Mouse (Mus musculus) lung, adult 18-20 months (tissue): ENCODE results near the gene Gm20388.

ENCODE experiments used
- DNase-seq, 2 experiments: peaks; one replicate each; pipeline ENCODE4 v3.0.0; 2022; ENCODE audit warnings: mixed read lengths in 2 of 2

Gm20388 gene

DNA sequence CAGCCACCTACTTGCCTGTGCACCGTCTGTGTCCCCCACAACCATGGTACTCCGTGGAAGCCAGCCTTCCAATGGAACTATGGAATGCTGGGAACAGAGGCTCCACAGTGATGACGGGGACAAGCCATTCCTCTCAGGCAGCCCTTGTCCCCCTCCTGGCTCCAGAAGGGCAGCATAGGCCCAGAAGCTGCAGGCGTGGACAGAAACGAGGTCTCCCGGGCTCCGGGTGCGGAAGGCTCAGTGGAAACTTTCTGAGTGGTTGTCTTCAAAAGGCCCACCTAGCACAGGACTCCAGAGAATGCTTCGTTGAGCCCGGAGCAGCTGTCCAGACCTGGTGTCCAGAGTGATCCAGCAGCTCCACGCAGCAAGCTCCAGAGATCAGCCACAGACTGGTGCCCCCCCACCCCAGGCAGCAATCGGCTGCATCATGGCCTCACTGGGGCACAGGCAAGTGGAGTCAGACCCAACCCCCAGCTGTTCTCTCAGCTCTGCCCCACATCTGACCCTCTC is 1633.7 kb downstream of the Gm20388 start, which contains the start of gene 1700018B08Rik:
Gene 1700018B08Rik, minus strand, starts transcription at position 45 of the 510 bp plus-strand sequence.
- DNase-seq = no peak

DNA sequence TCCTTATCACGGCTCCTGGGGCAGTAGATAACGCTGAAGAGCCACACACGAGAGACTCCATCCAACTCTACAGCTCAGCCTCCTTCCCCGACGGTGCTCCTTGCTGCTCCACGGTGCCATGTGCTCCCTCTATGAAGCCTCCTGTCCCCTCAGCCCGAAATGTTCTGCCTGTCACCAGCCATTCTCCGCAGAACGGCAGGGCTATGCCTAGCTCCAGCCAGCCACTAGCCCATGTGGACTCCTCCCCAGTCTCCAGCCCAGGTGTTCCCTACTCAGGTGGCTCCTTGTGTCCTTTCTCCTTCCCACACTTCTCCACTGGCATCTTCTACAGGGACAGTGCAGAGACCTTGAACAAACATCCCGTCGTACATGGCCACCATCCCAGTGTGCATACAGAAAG is 1634.3 kb downstream of the Gm20388 start:
- no peak for DNase-seq

DNA sequence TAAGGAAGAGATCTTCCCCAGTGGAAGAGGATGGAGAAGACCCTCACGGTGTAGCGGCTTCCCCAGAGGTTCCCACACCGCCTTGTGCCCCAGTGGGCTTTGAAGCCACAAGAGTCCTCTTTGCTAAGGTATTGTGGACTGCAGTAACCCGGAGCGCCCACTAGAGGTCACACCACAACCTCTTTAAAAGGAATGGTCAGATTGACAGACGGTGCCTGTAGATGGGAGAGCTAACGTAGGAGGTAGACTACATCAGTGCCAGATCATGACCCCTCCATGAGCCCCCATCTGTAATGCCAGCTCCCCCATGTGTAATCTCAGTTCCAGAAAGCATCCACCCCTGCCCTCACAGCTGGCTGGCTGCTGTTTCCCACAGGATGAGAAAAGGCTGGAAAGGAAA is 1636.5 kb downstream of the Gm20388 start:
- DNase-seq = peak; percentile 77 to 78

DNA sequence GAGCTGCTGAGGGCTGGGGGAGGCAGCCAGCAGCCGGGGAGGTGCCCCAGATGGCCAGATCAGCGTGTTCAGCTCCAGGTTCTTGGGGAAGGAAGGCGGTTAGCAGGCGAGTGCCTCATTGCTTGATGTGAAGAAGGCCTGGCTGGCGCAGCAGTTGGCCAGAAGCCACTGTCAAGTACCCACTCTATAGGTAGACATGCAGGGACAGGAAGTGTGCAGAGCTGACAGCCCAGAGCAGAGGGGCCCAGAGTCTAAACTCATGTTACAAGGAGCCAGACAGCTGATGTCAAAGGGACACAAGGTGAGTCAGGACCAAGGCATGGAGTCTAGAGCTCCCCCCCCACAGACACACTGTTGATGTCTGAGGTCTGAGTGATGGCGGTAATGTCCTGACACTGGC is 1639.4 kb downstream of the Gm20388 start:
- peak in 1 of 2 experiments; percentile 51 for DNase-seq

DNA sequence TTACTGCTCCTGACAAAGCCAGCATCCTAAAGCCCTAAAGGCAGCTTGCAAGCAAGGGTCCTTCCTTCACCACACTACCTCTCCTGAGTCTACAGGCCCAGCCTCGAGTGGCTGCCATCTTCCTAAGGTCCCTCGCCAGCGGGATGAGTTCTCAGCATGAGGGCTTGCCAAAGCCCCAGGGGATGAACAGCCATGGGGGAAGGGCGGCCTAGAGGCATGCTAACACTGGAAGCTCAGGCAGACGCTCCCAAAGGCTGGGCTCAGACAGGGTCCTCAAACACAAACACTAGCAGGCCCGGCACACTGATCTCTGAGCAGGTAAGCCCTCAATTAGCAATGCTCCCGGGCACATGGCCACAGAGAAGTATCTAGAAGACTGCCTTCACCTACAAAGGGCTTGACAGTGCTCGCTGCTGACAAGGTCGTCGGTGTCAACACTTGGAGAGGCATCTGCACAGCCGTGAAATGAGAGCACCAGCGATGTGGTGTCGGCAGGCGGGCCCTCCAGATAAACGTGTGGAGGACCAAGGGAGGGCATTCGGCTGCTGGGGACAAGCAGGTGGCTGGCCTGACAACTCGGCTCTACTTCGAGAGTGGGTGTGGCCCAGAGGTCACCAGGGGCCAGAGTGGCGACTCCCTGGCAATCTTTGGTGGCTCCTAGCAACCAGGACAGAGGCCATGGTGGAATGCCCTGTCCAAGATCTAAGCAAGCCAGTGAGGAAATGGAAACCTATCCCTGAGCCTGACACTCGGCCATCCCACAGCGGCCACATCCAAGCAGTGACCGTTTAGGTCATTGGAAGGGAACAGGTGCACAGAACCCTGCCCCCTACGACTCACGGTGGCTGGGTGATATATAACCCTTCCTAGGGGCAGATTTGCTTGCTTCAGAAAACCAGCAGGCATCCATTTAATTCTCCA is 1640.7 kb downstream of the Gm20388 start:
- peak in 1 of 2 experiments; percentile 33 for DNase-seq

DNA sequence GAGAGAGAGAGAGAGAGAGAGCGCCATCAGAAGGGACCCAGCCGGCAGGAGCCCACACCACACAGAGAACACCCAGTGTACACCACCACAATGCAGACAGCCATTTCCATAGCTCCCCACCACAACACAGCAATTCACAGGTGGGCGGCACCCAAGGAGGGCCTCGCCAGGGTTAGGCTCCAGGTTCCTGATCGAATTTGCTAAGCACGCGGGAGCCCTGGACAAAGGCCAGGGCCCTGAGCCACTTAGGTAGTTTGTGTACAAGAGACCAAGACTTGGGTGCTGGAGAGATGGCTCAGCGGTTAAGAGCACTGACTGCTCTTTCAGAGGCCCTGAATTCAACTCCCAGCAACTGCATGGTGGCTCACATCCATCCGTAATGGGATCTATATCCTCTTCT is 1641.9 kb downstream of the Gm20388 start:
- DNase-seq = peak; percentile 36 to 50

DNA sequence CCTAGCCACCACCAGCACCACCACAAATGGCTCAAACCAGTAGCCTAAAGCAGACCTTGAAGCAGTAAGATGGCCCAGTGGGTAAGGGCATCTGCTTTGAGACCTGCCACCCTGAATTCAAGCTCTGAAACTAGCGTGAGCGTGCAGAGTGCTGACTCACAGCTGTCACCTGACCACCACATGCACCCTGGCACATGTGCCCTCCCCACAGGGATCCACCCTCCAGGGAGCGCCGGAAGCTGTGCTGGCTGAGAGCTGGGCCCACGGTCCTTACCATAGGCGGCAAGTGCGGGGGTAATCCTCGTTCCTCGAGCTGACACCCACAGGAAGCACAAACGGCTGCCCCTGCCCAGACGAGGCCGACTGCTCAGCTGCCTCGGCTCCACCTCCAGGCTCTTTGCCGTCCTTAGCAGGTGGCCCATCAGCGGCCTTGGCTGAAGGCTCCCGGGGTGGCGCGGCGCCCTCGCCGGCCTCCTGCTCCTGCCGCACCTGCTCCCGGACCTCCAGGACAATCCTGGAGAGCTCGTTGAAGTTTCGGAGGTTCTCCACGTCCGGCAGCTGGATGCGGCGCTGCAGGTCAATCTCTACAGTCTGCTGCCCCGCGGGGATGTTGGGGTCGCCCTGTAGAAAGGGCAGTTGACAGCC is 1643.3 kb downstream of the Gm20388 start:
- no peak for DNase-seq

DNA sequence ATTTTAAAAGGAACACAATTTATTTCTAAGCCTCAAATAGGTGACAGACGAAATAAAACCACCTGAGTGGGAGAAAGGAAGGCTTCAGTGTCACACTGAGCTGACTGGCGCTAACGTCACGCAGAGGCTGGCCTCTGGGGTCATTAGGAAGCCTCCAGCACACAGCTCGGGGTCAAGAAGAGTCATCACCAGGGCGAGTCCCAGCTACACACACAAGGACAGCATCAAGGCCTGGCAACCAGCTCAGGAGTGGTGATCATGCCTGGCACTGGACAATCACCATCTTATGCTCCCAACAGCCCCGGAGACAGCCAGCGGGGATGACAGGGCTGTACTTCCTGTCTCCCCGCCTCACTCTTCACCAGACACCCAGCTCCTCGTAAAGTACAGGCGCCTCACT is 1647.1 kb downstream of the Gm20388 start:
- DNase-seq = no peak

DNA sequence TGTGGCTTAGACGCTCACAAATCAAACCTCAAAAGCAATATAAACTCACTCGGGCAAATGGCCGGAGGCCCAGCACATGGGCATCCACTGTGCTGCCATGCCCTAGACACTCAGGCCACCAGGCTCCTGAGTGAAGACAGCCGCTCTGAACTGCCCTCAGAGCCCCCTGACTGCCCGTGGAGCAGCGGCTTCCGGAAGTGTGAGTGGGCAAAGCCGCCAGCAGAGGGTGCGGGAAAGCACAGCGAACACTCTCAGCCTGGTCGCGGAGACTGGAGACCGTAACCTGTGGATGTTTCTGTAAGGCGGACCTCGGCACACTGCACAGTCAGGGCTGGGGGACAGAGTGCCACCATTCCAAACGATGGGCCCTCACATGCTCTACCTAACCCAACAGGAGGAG is 1647.9 kb downstream of the Gm20388 start:
- no peak for DNase-seq

DNA sequence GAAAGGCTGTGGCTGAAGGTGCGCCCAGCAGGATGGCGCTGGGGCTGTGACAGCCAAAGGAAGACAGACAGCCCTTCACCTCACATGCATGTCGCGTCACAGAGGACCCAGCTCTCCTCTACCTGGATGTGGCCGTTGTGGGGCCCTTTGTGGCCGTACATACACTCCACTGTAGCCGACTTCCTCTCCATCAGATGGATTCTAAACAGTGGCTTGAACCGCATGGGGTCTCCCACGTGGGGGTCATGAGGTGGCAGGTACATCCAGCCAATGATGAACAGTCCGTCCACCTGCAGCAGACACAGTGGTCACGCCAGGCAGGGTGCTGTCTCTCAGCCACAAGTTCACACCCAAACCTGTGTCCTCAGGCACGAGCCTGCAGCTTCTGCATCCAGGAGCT is 1649.2 kb downstream of the Gm20388 start:
- DNase-seq = no peak

DNA sequence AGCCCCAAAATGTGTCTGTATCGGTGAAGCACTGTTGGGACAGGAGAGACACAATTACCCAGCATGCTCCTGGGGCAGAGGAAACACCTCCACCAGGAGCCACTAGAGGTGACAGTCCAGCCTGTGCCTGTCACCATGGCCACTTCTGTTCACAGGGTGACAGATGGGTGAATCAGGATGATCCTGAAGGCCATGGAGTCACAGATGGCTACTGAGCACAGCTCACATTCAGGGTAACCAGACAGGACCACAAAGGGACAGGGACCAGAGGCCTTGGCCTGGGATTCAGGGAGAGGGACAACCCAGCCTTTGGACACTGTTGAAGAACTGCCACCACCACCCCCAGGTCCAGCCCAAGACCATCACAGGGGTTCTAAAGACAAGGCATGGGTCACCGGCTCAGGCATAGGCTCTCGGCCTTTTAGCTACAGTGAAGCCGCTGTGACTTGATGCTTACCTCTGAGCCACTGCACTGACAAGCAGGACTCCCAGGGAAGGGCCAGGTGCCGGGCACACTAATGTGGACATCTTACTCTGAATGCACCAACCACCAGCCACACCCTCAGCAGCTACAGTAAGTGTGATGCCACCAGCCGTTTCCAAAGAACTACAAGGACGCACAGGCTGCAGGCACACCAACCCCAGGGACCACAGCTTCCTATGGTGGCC is 1649.9 kb downstream of the Gm20388 start:
- no peak for DNase-seq

DNA sequence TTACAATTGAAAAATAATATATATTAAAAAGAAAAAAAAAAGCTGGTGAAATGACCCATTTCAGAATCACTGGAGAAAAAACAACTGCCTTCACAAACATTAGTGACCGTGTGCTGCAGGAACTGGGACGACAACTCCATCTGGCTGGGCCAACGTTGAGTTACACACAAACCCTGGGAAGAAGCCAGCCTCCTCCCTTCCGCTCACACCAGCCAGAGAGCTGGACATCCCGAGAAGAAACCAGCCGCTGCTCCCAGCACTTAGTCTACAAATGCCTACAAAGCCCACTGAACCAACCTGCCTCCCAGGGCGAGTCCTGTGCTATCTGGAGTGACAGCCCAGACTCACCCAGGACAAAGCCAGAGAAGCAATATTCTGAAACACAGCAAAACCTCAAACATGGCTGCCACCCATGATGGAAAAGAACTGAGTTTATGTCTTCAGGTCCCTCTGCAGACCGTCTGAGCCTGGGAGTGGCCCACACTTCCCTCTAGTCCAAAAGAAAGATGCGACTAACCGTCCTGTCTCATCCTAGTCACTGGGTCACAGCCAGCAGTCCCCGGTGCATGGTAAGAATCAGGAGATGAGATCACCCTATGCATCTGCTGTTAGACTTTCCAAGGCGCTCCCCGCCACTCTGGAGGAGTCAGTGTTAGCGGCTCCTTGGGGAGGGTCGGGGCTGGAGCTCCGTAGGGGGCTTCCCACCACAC is 1651.2 kb downstream of the Gm20388 start:
- peak; percentile 43 to 67 for DNase-seq

DNA sequence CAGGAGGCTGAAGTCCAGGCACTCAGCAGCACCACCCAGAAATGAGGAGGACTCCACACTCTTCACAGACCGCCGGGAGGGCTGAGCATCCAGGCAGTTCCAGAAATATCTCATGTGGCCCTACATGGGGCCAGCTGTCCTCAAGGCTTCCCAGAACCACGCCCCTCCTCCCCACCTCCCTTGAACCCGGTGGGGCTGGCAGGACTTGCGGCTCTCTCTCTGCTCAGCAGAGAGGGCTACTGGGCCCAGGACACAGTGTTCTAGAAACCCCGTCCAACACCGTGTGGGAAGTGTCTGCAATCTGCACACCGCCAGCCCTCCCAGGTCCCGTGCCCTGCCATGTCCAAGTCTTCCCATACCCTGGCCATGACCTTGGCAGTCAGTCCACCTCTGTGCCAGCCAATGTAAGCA is 1652.3 kb downstream of the Gm20388 start:
- peak; percentile 87 to 94 for DNase-seq

DNA sequence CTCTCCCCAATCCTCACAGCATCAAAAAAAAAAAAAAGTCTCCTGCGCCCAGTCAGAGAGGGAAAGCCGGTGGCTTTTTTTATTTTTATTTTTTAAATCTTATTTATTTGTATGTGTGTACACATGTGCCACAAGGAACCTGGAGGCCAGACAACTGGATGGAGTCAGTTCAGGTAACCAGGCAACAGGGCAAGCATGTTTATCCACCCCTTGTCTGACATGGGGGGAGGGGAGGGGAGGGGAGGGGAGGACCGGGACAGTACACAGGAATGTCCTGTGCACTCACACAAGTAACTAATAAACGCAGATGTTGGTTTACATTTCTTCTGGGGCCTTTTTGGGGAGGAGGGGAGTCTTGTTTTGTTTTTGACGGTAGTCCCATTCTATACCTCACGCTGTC is 1653.1 kb downstream of the Gm20388 start:
- DNase-seq = no peak

DNA sequence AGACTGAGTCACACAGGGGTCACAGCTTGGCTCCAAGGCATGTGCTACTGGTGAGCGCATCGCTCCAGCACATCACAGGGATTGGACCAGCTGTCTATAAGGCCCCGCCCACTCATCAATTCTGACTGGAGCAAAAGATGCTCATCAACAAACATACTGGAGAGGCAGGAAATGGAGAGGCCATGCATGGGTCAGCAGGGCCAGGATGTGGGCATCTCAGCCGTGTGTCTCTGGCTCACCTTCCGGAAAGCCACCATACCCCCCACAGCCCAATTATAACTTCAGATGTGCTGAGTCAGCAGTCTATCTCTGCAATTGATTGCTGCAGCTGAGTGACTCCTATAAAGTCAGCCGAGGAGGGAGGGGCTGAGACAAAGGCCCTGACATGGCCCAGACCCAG is 1657.7 kb downstream of the Gm20388 start:
- DNase-seq = no peak

DNA sequence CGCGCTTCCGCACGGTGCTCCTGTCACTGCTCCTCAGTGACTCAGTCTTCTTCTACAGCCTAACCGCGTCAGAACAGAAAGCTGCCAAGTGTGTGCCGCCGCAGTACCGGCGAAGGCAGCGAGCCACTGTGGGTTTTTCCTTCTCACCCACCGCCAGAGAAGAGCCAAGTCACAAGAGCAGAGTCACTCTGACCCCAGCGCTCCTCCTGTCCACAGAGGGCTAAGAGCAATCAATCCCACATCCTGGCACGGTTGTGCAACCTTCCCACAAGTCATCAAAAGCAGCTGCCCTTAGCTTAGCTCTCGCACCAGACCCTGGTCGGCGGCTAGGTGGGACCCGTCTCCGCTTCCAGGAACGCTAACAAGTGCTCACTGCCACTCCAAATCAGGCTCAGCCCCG is 1659.7 kb downstream of the Gm20388 start:
- peak; percentile 83 to 88 for DNase-seq

DNA sequence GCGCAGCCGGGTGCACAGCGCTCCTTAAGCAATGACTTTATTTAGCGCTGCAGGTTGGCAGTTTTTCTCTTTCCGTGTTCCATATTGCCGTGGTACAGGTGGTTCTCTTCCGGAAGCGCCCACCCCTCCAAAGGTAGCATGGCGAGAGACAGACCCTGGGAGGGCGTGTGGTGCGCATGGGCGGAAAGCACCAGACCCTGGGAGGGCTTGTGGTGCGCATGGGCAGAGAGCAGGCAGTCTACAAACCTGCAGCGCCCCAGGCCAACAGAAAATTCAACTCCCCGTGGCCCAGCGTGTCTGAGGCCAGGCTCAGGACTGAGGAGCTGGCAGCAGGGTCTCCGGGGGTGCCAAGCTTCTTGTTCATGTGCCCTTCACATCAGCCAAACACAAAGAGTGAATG is 1660.2 kb downstream of the Gm20388 start:
- DNase-seq = no peak

DNA sequence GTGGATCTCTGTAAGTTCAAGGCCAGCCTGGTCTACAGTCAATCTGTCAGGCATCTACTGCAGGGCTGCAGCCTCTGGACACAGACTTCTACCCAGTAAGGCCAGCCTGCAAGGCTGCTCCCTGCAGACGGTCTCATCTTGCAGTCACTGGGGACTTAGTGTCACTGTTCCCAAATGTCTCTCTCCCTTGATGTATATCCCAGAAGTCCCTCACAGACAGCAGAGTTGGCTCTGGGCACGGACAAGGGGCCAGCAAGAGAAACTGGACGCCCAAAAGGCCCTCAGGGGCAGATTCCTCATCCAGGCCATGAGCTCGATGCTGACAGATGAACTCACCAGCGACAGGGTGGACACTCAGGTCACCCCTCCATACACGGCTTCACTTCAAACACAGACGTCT is 1661.5 kb downstream of the Gm20388 start:
- DNase-seq = no peak

DNA sequence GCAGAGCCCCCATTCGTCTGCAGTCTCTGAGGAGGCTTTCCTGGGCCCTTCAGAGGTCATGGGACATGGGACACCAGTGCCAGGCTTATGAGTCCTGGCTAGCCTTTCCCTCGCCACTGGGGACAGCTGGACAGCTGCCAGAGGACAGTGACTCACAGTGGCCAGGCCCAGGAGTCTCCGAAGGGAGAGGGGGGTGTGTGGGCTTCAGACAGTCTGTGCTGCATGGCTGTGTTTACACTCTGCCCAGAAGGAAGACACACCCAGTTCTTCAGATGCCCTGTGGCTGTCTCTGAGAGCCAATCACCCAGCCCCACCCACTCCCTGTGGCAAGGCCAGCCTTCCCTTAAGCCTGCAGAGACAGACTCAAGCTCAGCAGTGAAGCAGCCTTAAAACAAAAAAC is 1662.6 kb downstream of the Gm20388 start:
- DNase-seq = peak; percentile 81 to 91

DNA sequence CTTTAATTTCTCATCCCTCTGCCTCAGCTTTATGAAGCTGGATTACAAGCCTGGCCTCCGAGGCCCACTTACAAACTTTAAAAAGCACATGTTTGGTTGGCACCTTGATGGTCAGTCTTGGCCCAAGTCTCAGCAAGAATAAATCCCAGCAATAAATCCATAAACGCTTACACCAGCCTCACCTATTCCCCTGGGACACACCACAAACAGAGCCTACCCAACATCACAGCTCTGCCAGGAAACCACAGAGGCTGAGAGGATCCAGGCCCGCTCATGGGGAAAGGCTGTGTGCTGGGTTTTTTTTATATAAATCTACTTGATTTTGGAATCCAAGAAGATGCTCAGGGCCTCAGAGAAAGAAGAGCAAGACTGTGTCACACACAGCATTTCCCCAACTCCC is 1665.0 kb downstream of the Gm20388 start:
- DNase-seq = no peak

DNA sequence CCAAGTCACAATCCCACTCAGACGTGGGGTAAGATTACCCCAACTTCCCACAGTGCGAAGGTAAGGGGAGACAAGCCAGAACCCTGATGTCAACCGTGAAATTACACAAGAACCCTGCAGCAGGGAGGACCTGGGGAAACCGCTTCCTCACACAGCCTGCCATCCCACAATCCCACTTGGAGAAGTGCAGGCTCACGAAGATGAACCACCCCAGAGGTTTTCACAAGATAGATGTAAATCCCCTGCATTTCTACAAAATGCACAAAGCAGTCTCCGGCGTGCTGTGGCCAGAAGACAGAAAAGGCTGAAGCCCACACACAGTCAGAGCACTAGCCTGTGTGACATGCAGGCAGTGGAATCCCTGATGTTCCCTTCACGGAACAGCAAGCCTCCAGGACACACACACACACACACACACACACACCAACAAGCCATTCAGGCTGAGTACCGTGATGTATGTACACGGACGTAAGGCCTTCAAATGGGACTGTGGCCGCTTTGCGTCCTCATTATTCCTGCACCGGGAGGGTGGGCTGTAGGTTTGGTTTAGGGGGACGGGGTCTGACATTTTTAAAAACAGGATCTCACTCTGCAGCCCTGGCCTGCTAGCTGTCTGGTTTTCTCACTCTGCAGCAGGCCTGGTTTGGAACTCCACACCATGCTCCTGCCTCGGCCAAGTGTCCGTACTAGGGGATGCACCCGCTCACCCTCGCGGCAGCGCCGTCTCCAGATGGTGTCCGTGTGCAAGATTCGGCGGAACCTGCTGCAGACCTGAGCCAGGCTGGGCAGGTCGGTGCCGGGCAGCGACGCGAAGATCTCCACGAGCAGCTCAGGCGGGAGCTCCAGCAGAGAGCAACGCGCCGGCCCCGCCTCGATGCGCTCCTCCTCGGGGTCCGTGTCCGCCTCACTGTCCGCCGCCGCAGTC is 1667.4 kb downstream of the Gm20388 start:
- DNase-seq = peak in 1 of 2 experiments; percentile 45
